Mouse (Mus musculus): ENCODE measurements at regions not wholly inside any gene's neighbourhood (a gene's known extent, or its start where the extent isn't known, plus 50 kb on each side); places are given as distances from the start of the nearest gene placed in this dataset.

DNA sequence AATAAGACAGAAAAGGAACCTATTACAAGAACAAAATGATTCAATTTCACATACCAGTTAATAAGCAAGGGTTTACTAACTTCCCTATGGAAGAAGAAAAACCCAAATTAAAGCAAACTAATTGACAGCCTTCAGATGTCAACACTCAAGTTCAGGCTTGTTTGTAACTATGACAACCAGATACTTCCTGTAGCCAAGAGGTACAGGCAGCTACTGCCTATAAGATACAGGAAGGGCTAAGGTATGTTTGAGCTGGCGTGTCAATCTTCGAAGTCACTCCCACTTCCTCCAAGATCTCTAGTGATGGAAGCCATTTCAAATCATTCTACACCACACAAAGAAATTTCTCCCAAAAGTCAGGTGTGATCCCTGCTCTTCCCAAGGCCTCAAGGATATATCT, 198.1 kb upstream of the Klf14 start:
- TF ChIP-seq POLR2A (IDR thresholded peaks at IDR 0.05; ENCODE audit: control insufficient read depth, low read depth, low read length) (no peak), CTCF (IDR thresholded peaks at IDR 0.05; ENCODE audit: control insufficient read depth, insufficient read depth, insufficient replicate concordance, low read depth, low read length) (no peak)
